Mouse (Mus musculus): ENCODE measurements around the gene Rpl28. TPM values are rescaled to one million over a fixed set of nuclear protein-coding genes. Genes with fewer than 3 reads are reported as not detected.
"Not testable (repeated sequence)": the region's sequence is repeated elsewhere in the genome, so short reads cannot be mapped to it uniquely, and the experiment has no call there.

The Rpl28 gene
- total RNA-seq, 2 experiments from 2014 or later = 710 to 2,111 TPM

- no peak for ATAC-seq (replicated peaks; ENCODE audit: poor library complexity)
These were observed 9.9 kb upstream of the Rpl28 start, which contains the start of the genes Il11 and Tmem190 for GRCm38 (mm10) chr7:4782759-4783158. TSS of gene Il11 (minus strand) at chr7:4782859. TSS of gene Tmem190 (plus strand) at chr7:4782937.

GRCm38 (mm10) chr7:4783667-4784268 is 8.9 kb upstream of the Rpl28 start:
- peak; percentile 42 for ATAC-seq (replicated peaks; ENCODE audit: poor library complexity)

- ATAC-seq (replicated peaks; ENCODE audit: poor library complexity) = peak; percentile 54
These were observed 3.9 kb upstream of the Rpl28 start for GRCm38 (mm10) chr7:4788499-4789435.

GRCm38 (mm10) chr7:4789436-4789935 is 3.2 kb upstream of the Rpl28 start, which contains the start of gene Tmem238:
TSS of gene Tmem238 (minus strand) at chr7:4789656.
- ATAC-seq (replicated peaks; ENCODE audit: poor library complexity) = peak; percentile 8; the same call in 1 of the 2 replicates

- not testable (repeated sequence) for ATAC-seq (replicated peaks; ENCODE audit: poor library complexity)
These were observed 574 bp downstream of the Rpl28 start for GRCm38 (mm10) chr7:4793248-4793647.

GRCm38 (mm10) chr7:4793674-4794073 is 1.0 kb downstream of the Rpl28 start:
- ATAC-seq (replicated peaks; ENCODE audit: poor library complexity) = no peak

- no peak for ATAC-seq (replicated peaks; ENCODE audit: poor library complexity)
These were observed 2.0 kb downstream of the Rpl28 start for GRCm38 (mm10) chr7:4794631-4795168.

GRCm38 (mm10) chr7:4795767-4796433 is 3.2 kb downstream of the Rpl28 start:
- ATAC-seq (replicated peaks; ENCODE audit: poor library complexity) = peak; percentile 30

GRCm38 (mm10) chr7:4802247-4802646 is 9.6 kb downstream of the Rpl28 start:
- no peak for ATAC-seq (replicated peaks; ENCODE audit: poor library complexity)

GRCm38 (mm10) chr7:4806716-4807115 is 14.0 kb downstream of the Rpl28 start:
- peak; percentile 97 for ATAC-seq (replicated peaks; ENCODE audit: poor library complexity)

GRCm38 (mm10) chr7:4811131-4811530 is 18.5 kb downstream of the Rpl28 start:
- not testable (repeated sequence) for ATAC-seq (replicated peaks; ENCODE audit: poor library complexity)

GRCm38 (mm10) chr7:4811842-4812302 is 19.2 kb downstream of the Rpl28 start:
- ATAC-seq (replicated peaks; ENCODE audit: poor library complexity) = no peak; the same call in 1 of the 2 replicates

- ATAC-seq (replicated peaks; ENCODE audit: poor library complexity) = peak; percentile 92
These were observed 19.8 kb downstream of the Rpl28 start, which contains the start of gene Ube2s for GRCm38 (mm10) chr7:4812303-4813104. TSS of gene Ube2s (minus strand) at chr7:4812590.

- no peak for ATAC-seq (replicated peaks; ENCODE audit: poor library complexity)
These were observed 20.6 kb downstream of the Rpl28 start for GRCm38 (mm10) chr7:4813105-4813791.

- no peak for ATAC-seq (replicated peaks; ENCODE audit: poor library complexity)
These were observed 23.9 kb downstream of the Rpl28 start for GRCm38 (mm10) chr7:4816559-4816958.

GRCm38 (mm10) chr7:4820925-4821324 is 28.3 kb downstream of the Rpl28 start:
- not testable (repeated sequence) for ATAC-seq (replicated peaks; ENCODE audit: poor library complexity)

GRCm38 (mm10) chr7:4821690-4822089 is 29.0 kb downstream of the Rpl28 start:
- ATAC-seq (replicated peaks; ENCODE audit: poor library complexity) = no peak

- ATAC-seq (replicated peaks; ENCODE audit: poor library complexity) = no peak
These were observed 29.7 kb downstream of the Rpl28 start for GRCm38 (mm10) chr7:4822162-4822907.

Measured in megakaryocyte progenitor cell, adult 5-6 weeks (primary cell).